Mouse (Mus musculus): ENCODE results near the gene Gnpat. TPM values are rescaled to one million over a fixed set of nuclear protein-coding genes. Genes with fewer than 3 reads are reported as not detected.

Gene Gnpat
- 10 to 100 TPM; 55.9 to 63.9 (median 62.1) TPM for total RNA-seq (2022)

DNA sequence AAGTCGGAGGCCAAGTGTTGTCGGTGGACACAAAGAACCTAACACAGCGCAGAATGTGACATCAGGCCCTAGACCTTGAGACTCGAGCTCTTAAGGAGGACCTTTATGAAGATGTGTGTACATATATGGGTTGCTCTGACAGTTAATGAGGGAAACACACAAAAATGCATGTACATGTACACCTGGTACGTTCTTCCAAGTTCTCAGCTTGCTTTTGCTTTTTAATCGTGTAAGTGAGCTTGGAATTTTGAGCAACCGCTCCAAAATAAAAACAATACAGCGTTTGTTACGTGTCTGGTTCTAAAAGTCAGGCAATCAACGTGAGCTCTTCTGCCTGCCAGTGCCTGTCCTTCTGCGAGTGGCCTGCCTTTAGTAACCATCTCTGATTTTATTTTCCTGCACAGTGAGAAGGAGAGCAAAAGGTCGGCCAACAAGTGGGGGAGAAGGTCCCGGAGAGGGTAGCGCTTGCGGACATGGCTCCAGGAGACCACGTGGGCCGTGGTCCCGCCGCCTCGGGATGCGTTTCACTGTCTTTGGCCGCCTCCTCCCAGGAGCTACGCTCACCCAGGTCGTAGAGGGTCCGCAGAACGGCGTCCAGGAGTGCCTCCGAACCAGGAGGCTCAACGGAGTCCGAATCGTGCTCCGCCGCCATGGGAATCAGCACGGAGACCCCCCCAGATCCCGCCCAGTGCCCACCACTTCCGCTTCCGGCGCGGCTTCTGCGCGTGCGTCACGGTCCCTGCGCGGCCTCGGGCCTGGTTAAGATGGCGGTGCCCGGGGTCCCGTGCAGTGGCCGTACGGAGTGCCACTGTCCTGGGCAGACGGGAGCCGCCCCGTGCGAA is at the start of gene Gnpat, which contains the start of gene 2810004N23Rik:
Gene Gnpat (plus strand): TSS at position 713 of the 842 bp plus-strand sequence.
Gene 2810004N23Rik (minus strand): TSS at position 800 of the 842 bp plus-strand sequence.
- peak; percentile 82 to 90 for DNase-seq (ENCODE audit: low spot score in 2 of 2)

DNA sequence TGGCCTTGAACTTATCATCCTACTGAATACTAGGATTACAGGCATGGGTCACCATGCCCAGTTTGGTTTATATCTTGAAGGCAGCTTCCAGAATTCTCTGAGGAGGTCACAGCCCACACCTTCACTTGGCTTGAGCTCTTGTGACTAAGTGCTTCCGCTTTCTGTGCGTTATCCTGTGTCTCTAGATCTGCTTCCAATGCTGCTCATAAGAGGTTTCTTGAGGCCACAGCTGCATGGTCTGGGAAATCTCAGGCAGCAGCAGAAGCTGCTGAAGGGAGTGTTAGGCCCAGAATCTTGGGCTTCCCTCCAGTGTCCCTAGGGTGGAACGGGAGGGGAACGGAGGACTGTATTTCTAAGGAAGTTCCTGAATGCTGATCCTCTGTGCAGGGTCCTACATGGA is 49.5 kb upstream of the Gnpat start:
- no peak for DNase-seq (ENCODE audit: low spot score in 2 of 2)

GRCm38 (mm10) chr8:124815870-124816269 is 47.0 kb upstream of the Gnpat start:
- no peak for DNase-seq (ENCODE audit: low spot score in 2 of 2)

GRCm38 (mm10) chr8:124816866-124817265 is 46.0 kb upstream of the Gnpat start:
- no peak for DNase-seq (ENCODE audit: low spot score in 2 of 2)

DNA sequence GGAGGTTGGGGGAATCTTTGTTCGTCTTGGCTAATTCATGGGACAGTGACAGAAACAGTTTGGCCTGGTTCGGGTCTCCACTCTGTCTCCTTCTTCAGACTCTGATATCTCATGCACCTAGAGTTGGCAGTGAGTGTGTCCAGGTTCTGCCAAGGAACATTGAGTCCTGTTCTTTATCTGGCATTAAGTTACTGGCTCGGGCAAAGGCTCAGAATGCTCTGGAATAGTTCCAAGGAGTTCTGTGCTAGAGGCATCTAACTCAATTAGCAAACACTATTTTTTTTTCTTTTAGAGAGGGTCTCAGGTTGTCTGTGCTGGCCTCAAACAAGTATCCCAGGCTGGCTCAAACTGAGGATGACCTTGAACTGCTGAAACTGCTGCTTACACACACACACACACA is 45.5 kb upstream of the Gnpat start:
- DNase-seq (ENCODE audit: low spot score in 2 of 2) = no peak

DNA sequence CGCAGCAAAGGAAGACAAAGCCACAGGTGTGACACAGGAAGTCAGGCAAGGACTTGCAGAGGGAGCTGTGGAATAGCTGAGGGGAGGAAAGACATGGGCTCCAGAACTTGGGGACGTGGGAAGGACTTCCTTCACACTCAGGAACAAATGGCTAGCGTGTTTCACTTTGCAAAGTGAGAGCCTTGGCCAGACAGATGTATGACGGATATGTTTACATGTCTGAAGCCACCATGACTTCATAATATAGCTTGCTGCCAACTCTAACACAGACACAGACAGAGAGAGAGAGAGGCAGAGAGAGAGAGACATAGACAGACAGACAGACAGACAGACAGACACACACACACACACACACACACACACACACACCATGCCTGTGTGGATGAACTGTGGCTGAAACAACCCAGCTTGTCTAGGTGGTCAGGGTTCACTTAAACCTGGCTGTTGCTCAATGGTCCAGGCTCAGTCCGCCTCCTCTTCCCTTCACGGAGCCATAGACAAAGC is 43.2 kb upstream of the Gnpat start:
- DNase-seq (ENCODE audit: low spot score in 2 of 2) = no peak

GRCm38 (mm10) chr8:124820125-124820524 is 42.7 kb upstream of the Gnpat start:
- no peak for DNase-seq (ENCODE audit: low spot score in 2 of 2)

DNA sequence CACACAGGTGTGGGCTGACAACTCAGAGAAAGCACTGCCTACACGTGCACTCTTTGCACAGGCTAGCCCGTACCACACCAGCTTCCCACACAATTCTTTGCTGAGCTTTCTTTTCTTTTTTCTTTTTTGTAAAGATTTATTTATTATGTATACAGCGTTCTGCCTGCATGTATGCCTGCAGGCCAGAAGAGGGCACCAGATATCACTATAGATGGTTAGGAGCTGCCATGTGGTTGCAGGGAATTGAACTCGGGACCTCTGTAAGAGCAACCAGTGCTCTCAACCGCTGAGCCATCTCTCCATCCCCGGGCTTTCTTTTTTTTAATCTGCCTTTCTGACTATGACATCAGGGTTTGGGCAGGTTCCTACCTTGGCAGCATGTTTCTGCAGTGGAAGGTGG is 39.3 kb upstream of the Gnpat start:
- DNase-seq (ENCODE audit: low spot score in 2 of 2) = no peak

DNA sequence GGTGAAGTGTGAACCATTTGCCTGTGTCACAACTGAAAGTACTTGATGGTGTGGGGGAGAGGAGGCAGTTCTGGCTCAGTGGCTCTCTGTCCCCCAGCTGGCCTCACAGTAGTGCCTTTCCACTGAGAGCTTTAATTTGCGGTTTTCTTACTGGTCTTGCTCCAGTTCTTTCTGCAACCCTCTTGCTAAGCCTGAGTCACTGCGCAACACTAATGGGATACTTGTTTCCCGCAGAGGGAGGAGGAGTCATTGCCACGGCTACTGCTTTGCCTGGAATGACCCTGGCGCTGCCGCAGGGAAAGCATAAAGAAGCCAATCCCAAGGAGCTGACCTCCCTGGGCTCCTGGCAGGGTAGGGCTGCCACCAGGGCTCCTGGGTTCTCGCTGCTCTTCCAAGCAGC is 36.2 kb upstream of the Gnpat start:
- peak in 1 of 2 experiments; percentile 28 for DNase-seq (ENCODE audit: low spot score in 2 of 2)

- peak; percentile 22 to 51 for DNase-seq (ENCODE audit: low spot score in 2 of 2)
Observed at GRCm38 (mm10) chr8:124827387-124827786, 35.4 kb upstream of the Gnpat start.

DNA sequence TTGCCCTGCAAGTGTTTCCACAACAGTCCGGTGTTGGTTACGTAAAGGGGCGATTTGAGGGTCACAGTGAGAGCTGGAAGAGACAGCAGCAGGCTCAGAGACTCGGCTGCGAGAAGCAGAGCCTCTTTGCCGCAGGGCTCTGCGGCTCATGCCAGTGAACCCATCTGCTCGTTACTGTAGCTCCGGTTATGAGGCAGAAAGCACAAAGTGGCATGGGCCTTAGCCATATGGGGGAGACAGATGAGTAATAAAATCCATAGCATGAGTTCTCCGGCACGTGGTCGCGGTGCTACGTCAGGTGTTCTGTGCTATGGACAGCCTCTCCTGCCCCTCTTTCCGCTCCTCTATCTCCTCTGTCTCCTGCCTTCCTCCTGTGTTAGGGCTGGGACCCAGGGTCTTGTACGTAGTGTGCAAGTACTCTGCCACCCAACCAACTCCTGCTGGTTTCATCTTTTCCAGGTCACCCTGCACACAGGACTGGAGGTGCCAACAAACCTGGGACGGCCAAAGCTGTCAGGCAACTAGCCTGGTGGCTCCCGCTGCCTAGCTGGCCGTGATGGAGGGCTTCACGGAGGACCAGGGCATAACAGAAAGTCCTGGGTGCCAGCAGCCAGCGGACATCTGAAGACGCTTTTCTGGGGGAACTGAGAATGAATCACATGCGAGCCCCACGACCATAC is 34.1 kb upstream of the Gnpat start:
- DNase-seq (ENCODE audit: low spot score in 2 of 2) = peak; percentile 35 to 38

DNA sequence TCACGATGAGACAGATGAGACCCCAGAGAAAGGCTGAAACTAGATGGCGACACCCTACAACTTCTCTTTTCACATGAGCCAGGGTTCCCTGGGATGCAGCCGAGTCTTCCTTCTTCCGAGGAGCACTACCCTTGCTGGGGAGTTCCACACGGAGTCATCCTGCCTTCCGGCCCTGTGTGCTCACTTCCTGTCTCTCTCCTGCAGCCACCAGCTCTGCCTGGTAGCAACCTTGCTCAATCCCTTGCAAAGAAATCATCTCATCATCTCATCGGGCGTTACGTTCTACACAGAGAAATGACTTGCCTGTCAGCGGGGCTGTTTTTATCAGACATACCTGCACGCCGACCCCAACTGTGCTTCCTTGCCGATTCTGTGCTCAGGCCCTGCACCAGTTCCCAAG is 32.8 kb upstream of the Gnpat start:
- DNase-seq (ENCODE audit: low spot score in 2 of 2) = no peak

DNA sequence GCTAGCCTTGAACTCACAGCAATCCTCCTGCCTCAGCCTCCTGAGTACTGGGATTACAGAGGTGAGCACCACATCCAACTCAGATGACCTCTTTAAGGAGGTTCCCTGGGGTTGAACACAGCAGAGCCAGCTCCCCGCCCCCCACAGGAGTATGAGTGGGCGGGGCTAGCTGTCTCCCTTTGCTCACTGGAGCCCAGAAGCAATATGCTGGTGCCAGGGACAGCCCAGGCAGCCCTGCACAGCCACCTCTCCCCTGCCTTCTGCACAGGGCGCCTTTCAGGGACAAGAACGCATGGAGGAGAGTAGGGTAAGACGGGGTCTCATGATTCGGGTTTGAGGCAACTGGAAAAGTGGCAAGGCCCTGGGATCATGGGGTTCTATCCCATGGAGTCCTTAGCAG is 31.3 kb upstream of the Gnpat start:
- DNase-seq (ENCODE audit: low spot score in 2 of 2) = no peak

DNA sequence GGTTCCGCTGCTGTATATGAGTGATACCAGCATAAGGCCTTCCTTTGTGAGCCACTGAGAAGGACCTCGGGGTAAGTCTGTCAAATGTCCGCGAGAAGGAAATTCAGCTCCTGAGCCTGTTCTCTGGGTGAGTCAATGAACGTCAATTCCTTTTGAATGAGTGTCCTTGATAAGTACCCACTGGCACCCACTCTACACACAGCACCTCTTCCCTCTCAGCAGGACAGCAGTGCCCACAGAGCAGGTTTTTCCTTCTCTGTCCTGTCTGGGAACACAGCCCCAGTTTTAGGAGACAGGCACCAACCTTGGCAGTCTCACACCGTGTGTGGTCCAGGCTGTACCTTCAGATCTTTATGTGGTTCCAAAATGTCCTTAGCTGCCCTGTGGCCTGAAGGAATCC is 30.9 kb upstream of the Gnpat start:
- DNase-seq (ENCODE audit: low spot score in 2 of 2) = no peak

GRCm38 (mm10) chr8:124833430-124834205 is 29.2 kb upstream of the Gnpat start:
- DNase-seq (ENCODE audit: low spot score in 2 of 2) = no peak

DNA sequence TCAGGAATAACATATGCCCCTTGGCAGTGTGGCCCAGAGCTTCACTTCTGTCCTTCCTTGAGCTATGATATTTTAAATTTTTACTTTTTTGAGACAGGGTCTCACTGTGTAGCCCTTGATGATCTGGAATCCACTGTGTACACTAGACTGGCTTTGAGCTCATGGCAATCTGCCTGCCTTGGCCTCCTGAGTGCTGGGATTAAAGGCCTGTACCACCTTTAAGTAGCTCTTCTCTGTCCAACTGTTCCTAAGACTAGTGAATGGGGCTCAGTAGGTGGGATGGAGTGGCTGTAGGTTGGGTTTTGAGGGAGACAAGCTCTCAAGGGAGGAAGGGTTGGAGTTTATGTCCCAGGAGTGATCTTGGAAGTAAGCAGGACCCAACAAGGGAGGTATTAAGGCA is 27.0 kb upstream of the Gnpat start:
- no peak for DNase-seq (ENCODE audit: low spot score in 2 of 2)

DNA sequence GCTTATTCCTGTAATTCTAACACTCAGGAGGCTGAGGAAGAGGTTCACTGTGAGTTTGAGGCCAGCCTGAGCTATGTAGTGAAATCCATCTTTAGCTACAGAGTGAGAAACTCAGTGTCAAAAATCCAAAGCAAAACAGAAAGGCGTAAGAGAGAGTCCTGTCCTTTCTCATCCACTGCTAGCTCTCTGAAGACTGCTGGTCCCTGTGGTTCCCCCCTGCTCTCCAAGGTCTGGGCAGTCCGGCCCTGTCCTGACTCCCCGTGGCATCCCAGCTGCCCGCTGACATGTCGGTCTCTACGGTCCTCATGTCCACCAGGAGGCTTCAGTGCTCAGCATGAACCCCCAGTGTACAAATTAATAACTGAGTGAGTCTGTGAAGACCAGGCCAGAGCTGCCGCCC is 26.6 kb upstream of the Gnpat start:
- no peak for DNase-seq (ENCODE audit: low spot score in 2 of 2)

GRCm38 (mm10) chr8:124836907-124837306 is 25.9 kb upstream of the Gnpat start:
- no peak for DNase-seq (ENCODE audit: low spot score in 2 of 2)

DNA sequence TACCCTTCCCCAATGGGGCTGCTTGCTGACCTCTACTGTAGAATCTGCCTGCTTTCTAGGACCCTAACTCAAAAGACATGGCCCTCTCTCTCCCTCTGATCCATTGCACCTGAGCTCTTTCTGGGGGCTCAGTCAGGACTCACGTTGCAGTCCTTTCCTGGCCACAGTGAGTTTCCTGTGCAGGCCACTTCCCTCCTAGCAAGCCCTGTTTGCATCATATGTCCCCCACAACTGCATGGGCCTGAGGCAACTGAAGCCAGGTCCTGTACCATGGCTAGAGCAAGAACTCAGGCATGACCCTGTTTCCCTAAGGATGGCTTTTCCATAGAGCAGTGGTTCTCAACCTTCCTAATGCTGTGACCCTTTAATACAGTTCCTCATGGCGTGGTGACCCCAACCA is 24.9 kb upstream of the Gnpat start:
- no peak for DNase-seq (ENCODE audit: low spot score in 2 of 2)

DNA sequence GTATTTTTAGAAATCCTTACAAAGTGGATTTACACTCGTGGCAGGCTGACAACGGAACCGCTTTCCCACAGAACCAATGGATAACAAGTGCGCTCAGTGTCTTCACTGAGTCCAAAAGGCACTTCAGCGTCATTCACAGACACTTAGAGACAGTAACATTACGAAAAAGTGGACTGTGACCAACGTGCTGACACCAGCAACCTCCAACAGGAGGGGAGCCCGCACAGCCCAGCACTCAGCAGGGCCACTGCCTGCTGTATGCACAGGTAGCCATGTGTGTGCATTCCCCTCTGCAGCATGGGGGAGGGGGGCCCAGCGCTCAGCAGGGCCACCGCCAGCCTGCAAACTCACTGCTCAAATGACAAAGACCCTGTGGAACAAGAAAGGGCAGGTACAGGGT is 23.5 kb upstream of the Gnpat start:
- DNase-seq (ENCODE audit: low spot score in 2 of 2) = no peak

- no peak for DNase-seq (ENCODE audit: low spot score in 2 of 2)
Observed at GRCm38 (mm10) chr8:124840900-124841299, 21.9 kb upstream of the Gnpat start.

DNA sequence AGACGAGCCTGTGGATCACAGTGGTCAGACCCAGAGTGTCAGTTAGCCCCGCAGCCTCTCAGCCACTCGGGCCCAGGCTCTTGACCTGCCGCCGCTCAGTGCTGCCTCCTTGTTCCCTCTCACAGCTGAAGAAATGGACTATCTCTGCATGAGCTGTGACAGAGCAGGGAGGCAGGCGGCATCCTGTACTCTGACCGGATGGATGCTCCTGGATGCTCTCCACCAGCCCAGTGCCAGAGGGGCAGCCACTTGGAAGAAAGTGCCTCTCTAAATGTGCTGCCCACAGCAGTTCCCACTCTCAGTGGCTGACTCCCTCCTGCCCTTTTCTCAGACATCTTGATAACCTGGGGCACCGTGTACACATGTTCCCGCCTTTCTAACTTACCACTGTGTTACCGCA is 21.1 kb upstream of the Gnpat start:
- no peak for DNase-seq (ENCODE audit: low spot score in 2 of 2)
